Mouse (Mus musculus) retina, postnatal 1 day (tissue): ENCODE data around the gene Tmem72.
A peak's percentile ranks its signal among the peaks of the same experiment; 100 is the strongest.

Source experiments
- DNase-seq: peaks from one replicate; pipeline ENCODE4 v3.0.0-alpha.2; 2012

Tmem72 gene

GRCm38 (mm10) chr6:116647763-116648162 is 69.0 kb downstream of the Tmem72 start:
- no peak for DNase-seq

DNA sequence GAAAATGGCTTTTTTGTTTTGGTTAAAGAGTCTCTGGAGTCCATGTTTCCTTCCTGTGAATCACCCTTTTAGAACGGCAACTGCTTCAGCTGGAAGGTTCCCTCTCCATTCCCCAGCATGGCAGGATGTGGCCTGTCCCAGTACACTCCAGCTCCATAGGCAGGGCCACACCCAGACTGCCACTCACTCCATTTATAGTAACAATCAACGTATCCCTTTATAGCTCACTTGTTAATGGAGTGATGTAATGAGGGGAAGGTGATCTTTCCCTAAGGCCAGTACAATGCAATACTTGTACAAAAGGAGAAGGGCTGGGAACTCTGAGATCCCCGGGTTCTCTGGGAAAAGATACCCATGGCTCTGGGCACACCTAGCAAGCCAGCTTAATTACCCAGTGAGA is 72.4 kb downstream of the Tmem72 start:
- no peak for DNase-seq

- DNase-seq, result no peak
Observed at GRCm38 (mm10) chr6:116643881-116644280, 72.8 kb downstream of the Tmem72 start.

GRCm38 (mm10) chr6:116642942-116643341 is 73.8 kb downstream of the Tmem72 start:
- DNase-seq, result no peak

DNA sequence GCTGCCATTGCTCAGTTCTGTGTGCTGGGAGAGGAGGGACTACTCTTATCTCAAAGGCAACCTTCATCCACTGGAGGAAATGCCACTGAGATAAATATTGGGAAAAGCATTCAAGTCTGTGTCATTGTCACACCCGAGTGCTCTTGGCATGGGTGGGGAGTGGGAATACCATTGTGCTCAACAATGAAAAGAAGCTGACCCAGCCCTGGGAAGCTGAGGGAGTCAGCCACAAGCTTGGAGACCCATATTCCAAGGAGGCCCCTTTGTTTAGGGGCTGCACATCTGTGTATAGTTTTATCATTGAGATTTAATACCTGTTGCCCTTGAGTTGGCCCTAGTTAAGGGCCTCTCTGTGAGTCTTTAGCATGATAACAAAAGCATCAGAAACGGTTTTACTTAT is 77.0 kb downstream of the Tmem72 start:
- no peak for DNase-seq

DNA sequence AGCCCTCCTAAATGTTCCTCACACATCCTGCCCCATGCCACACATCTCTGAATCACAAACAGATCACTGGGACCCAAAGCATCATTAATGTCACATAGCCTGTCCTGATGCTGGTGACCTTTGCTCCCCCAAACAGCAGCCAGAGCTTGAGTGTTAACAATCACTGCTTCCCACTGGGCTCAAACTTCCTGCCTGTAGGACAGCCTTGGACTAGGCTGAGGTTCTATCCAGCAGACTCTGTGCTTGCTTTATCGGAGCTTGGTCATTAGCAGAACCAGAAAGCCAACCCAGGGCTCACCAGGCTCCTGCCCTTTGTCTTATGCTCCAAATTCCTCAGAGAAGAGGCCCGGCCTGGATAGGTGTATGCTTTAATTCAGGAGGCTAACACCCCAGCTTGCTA is 77.8 kb downstream of the Tmem72 start:
- DNase-seq, result no peak

GRCm38 (mm10) chr6:116637496-116637895 is 79.2 kb downstream of the Tmem72 start:
- no peak for DNase-seq

DNA sequence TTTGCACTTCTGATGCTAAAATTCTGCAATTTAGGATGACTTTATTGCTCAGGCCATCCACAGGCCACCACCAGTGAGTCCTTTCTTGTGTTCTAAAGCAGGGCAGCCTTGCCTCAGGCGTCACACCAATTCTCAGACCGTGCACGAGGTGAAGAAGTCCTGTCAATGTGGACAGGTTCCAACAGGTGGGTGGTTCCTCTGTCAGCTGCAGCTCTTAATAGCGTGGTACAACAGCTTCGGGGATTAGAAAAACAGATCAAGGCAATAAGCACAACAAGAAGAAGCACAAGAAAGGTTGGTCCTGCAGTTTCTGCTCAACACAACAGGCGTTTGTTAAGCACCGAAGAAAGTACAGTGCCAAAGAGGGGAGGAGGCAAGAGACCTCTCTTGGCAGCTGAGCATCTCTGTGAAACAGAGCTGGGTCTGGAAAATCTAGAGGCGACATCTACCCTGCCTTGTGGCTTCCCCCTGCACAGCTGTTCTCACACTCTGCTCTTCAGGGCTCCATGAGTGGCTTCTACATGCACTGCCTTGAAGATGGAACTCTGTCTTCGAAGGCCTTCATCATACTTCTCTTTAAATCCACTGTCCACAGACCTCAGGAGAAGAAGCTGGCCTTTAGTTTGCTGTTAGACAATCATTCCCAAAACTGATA is 80.0 kb downstream of the Tmem72 start:
- DNase-seq, result no peak

DNA sequence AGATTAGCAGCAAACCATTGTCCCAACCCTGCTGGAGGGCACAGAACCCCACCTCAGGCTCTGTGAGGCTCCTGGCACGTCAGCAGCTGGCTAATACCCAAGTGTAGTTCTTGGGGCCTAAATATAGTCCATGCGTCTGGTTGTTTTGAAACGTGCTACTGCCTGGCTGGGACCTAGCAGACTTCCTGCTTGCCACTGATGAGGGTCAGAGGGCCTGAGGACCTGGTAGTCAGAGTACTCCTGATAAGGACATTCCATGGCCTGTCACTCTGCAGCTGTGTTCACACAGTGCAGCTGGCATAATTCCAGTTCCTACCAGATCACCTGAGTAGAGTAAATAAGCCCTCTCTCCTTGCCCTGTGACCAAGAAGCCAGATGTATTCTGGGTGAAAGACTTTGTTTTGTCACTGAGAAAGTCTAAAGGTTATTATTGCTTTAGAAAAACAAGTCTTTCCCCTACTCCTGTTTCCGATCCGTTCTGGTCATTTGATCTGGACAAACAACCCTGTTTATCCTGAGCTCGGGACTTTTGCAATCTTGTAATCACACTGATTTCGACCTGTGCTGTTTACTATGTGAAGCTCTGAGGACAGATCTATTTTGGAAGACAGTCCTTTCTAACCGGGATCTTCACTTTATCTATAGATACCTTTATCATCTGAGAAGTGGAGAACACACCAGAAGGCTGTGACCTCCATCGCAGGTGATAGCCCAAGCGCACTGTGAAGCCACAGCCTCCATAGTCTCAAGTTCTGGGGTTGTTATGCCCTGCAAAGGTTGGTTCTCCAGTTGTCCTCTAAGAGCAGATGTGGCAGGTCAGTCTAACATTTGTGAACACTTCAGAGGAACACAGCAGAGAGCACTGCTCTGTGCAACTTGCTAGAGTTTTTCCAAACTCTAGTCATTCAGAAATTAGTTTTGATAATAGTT is 81.2 kb downstream of the Tmem72 start:
- no peak for DNase-seq

GRCm38 (mm10) chr6:116633741-116634695 is 82.7 kb downstream of the Tmem72 start:
- DNase-seq, result no peak

DNA sequence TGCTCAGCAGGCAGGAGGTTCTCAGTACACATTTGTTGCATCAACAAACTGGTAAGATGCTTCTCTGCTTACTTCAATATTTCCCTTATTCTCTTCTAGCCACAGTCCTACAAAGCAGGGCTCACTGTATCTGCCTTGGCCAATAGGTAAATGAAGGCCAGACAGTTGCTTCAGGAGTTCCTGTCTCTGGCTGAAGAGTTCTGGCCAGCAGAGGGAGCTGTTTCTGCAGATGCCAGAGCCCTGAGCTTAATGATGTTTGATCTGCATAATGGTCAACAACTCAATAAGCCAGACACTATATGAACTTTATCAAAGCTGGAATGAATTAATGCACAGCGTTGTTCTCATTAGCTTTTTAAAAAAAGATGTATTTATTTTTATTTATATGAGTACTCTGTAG is 84.6 kb downstream of the Tmem72 start:
- DNase-seq, result peak; percentile 77

DNA sequence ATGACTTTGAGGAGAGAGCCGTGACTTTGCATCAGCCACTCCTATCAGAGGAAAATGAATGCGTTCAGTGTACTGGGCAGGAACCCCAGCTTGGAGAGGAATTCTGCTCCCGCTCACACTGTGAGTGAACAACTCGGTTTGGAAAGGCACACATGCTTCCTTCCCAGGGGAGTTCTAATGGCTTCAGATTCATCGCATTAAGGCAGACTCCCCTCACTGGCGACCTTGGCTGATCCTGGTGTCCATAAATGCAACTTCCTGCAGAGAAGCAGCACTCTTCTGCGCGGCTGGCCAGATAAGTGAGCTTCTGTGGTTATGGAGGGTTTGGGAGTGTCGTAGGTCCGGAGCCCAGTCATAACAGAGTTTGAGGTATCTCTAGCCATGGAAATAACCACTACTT is 86.9 kb downstream of the Tmem72 start:
- no peak for DNase-seq
